Mouse (Mus musculus) embryo, embryonic 10.5 days (tissue): Measurements from ENCODE around the gene Slc39a13.

Experiments used
- DNase-seq: peaks from one replicate; pipeline ENCODE4 v3.0.0-alpha.2; 2015; ENCODE audit warnings: low spot score

Gene Slc39a13

DNA sequence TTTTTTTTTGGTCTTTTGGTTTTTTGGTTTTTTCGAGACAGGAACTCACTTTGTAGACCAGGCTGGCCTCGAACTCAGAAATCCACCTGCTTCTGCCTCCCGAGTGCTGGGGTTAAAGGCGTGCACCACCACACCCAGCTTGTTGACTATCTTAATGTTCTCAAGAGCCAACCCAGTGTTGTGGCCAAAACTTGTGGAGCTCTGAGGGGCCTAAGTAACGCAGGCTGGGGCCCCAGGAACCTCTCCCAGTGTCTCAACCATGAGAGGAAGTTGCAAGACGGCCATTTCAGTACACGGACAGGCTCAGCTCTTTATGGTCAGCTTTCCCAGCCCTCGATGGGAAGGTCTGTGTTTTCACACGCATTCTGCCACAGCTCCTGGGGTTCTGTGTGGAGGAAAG lies 18.8 kb upstream of the Slc39a13 start:
- DNase-seq, result no peak

GRCm38 (mm10) chr2:91087453-91087852 lies 17.2 kb upstream of the Slc39a13 start:
- DNase-seq, result no peak

DNA sequence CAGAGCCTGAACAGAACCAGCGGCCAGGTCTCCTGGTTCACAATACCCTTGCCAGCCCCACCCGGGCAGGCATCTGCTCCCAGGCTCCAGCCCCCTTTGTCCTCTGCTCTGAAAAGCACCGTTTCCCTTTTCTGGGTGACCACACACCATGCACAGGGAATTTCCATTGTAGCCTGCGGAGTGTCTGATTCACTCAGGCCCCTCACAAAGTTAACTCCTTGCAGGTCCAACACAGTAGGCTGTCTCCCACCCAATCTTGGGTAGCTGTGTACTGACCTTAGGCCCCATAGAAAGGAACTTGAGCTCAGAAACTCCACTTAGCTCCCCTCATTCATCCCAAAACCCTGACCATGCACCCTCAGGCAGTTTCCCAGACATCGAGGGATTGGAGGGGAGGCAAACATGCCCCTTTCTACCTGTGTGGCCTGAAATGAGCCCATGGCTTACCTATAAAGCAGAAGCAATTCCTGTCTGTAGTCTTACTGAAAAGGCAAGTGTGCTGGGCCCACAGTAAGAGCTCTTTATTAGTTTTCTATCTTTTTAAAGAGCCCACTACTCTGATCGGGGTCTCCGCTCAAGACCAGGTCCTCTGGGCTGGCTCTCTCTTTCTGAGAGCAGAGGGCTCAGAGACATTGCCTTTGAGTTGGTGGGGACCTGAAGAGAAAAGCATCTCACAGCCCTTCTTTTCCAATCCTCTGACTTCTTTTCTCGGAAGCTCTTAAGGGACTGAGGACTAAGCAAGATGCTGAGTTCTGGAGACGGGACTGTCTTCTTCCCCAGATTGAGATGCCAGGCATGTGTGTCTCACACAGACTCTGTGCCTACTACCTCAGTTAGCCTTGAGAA lies 16.4 kb upstream of the Slc39a13 start:
- no peak for DNase-seq

GRCm38 (mm10) chr2:91085494-91086391 lies 15.5 kb upstream of the Slc39a13 start:
- DNase-seq, result no peak

DNA sequence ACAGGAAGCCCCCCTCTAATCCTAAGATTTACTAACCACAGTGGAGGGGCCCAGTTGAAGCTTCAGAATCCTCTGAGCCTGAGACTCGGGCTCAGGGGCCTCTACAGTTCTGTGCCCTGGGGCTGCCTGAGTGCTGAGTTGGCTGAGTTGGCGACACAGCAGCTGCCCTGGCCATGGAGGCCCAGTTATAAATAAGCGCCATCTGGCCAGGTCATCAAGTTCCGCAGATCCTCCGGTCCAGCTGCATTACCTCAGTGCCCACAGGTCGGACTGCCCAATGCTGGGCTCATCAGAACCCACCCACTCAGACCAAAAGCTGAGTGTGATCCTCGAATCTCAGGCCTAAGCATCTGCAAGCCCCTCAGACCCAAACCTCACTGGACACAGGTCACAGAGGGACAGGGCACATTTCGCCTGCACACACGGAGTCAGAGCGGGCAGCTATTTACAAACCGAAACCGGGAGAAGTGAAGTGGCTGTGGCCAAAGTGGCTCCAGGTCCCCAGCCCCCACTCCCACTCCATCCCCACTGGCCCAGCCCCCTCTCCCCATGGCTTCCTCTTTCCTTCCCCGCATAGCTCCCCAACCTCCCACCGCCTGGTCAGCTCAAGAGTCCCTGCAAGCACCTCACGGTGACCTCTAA lies 14.1 kb upstream of the Slc39a13 start:
- DNase-seq, result no peak

- no peak for DNase-seq
These were observed 13.2 kb upstream of the Slc39a13 start for GRCm38 (mm10) chr2:91083366-91083940.

GRCm38 (mm10) chr2:91082844-91083243 lies 12.6 kb upstream of the Slc39a13 start:
- no peak for DNase-seq

DNA sequence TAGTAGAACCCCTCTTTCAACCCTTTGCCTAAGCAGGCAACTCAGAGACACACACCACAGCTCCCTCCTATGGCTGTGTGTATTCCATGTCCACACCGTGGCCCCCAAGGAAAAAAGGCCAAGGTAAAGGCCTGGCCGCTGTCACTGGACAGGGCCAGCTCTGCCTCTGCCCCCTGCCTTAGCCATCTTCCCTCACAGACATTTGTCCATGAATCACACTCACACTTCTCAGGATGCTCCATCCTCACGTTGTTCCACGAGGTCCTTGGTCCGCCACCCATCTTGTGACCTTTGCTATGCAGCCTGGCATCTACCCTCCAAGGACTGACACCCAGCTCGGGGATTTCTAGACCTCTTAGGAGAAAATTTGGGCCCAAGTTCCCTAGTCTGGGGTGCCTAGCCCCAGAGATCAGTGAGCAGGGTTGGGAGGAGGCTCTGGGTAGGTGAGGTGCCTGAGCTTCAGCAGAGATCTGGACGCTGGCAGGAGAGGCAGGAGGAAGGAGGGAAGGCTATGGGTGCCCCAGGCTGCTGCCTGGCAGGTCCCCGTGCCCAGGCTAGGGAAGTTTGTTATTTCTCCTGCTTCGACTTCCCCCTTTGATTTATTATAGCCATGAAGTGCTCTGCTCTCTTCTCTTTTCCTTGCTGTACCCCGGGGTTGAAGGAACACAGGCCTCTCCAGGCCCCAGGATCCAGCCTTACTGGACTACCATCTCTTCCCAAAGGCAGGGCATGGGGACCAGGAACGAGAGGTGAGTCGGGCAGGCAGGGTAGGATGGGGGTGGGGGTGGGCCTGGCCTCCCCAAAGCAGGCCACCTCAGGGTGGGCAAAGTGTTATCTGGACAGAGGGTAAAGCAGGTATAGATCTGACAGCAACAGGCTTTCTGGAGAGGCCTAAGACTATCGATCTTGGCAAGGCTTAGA lies 11.8 kb upstream of the Slc39a13 start, which contains the start of gene Spi1:
Gene Spi1, plus strand, starts transcription at position 616 of the 921 bp plus-strand sequence.
- no peak for DNase-seq

DNA sequence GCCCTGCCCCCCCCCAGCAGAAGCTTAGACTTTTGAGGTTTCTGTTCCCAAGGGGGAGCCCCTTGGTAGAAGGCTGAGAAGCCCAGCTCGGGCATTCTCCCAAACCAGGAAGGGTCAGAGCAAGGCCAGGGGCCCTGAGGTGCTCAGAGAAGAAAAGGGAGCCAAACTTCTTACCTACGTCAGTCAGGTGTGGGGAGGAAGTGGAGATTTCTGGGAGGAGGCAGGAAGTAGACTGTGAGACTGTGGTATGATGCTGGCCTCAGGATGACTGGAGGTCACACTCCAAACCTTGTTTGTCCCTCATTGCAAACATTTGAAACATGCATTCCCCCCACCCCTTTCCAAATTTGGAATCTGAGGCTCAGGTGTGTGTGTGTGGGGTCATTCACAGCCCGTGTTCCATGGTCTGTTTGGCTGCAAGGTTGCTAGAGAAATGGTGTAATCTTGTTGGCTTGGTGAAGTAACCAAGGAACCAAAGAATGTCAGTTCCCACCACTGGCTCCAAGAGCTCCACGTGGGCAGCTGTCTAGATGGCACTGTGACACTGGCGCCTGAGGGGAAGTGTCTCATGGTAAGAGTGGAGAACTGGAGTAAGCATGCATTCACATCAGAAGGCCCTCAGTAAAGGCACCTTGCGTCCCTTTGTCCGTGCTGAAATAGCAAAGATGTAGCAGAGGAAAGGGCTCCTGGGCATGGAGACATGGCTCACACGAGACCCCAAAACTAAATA lies 10.7 kb upstream of the Slc39a13 start:
- no peak for DNase-seq

GRCm38 (mm10) chr2:91079026-91079384 lies 8.8 kb upstream of the Slc39a13 start:
- DNase-seq, result peak; percentile 21

DNA sequence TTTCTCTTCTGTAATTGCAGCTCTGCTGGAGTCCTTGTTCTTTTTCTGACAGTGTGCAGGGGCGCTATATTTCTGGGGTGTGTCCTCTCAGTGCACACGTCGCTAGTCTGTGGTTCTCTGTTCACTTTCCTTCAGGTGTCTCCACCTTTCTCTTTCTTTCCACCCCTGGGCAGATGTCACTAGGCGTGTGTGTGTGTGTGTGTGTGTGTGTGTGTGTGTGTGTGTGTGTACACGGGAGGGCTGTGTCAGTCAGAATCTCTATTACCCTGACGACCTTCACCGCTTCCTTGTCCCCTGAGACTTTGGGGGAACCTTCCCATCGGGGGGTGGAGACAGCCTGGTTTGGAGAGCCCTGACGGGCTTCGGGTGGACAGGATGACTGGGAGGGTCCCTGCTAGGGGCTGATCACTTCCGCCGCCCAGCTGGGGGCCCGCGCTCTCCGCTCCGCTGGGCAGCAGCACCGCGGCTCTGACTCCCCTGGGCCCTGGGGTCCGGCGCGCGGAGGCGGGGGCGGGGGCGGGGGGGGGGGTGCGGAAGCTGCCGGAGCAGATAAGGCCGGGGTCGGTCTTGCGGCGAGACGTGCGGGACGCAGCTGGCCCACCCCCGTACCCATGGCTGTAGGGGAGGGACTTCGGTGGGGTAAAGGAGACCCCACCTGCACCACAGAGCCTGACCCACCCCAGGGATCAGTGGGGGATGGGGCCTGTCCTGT lies 8.3 kb upstream of the Slc39a13 start:
- peak; percentile 27 for DNase-seq

DNA sequence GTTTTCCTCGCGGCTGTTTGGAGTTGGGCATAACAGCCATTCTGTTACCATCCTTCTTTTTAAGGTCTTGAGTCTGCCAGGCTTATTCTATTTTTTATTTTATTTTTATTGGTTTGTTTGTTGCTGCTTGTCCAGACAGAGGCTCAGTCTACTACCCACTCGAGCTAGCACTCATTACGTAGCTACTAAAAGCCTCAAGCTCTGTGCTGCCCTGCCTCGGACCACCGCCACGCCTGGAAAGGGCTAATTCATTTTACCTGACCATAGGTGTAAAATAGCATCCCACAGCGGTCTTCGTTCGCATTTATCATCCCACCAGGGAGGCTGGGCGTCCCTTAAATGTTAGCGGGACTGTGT lies 7.7 kb upstream of the Slc39a13 start:
- no peak for DNase-seq

- DNase-seq, result no peak
These were observed 1.9 kb upstream of the Slc39a13 start for GRCm38 (mm10) chr2:91072092-91072491.

GRCm38 (mm10) chr2:91071059-91071458 lies 842 bp upstream of the Slc39a13 start:
- no peak for DNase-seq

GRCm38 (mm10) chr2:91069306-91070000 lies 764 bp downstream of the Slc39a13 start:
- DNase-seq, result peak; percentile 56

DNA sequence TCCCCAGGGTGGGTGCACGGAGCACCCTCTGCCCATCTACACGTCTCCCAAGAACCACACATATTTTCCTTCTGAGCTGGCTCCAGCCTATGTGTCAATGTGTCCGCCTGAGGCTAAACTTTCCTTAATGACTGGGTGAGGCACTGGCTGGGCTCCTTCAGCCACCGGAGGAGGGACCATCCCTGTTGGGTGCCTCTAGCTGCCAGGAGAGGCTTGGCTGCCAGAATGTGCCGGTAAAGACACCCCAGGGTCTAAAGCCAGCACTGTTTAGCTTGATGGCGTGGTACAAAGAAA lies 1.4 kb downstream of the Slc39a13 start:
- DNase-seq, result no peak

DNA sequence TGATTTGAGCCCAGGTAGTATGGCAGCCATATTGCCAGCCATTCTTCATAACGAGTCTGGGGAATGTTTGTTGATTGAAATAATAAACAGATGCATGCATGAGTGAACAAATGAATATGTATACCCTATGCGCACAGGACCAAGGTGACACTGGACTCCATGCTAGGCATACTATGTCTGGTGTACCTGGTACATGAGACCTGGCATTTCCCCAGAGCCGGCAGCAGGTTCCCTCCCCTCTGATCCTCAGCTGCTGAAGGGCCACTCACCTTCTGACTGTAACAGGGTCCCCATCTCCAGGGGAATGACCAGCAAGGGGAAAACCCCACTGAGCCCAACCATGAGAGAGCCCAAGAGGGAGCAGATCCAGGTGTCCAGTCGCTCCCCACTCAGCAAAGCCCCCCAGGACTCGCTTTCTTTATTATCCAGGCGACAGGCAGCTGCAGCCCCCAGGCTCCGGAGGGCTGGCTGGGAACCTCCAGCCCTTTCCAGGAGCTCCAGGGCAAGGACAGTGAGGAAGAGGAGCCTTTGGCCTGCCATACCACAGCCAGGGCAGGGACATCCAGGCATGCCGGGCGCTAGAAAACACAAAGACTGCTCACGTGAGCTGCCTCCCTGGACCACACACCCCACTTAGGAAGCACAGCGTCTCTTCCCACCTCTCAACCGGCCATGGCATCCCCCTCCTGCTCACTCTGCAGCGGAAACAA lies 1.9 kb downstream of the Slc39a13 start:
- no peak for DNase-seq

DNA sequence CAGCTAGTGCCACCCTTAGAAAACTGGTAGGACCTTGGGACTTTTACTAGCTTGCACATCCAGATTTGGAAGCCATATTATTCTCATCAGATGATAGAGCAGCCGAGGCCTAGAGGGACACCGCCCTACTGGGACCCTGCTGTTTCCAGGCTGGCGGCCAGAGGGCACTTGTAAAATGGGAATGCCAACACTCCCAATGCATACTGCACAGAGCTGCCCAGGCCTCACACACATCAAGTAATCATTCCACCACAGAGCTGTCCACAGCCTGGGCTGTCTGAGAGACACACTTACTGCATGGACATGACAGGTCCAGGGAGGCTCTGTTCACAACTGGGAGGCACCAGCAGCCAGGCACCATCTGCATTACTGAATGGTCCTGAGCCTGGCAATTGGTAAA lies 3.8 kb downstream of the Slc39a13 start:
- no peak for DNase-seq

GRCm38 (mm10) chr2:91065544-91065943 lies 4.7 kb downstream of the Slc39a13 start:
- DNase-seq, result peak; percentile 54
